Mouse (Mus musculus): ENCODE results near the gene Crocc.
A peak's percentile ranks its signal among the peaks of the same experiment; 100 is the strongest.

The Crocc gene

GRCm38 (mm10) chr4:141060426-141061301 lies at the start of gene Crocc:
Gene Crocc, minus strand, starts transcription at chr4:141060550.
- peak; percentile 98 for DNase-seq (ENCODE audit: low spot score)

GRCm38 (mm10) chr4:141108196-141108732 lies 47.9 kb upstream of the Crocc start:
- DNase-seq (ENCODE audit: low spot score): no peak

GRCm38 (mm10) chr4:141106526-141107183 lies 46.3 kb upstream of the Crocc start:
- DNase-seq (ENCODE audit: low spot score): no peak

- no peak for DNase-seq (ENCODE audit: low spot score)
Measured at GRCm38 (mm10) chr4:141101855-141102254, 41.5 kb upstream of the Crocc start.

GRCm38 (mm10) chr4:141101291-141101690 lies 40.9 kb upstream of the Crocc start:
- no peak for DNase-seq (ENCODE audit: low spot score)

- no peak for DNase-seq (ENCODE audit: low spot score)
Measured at GRCm38 (mm10) chr4:141099956-141100355, 39.6 kb upstream of the Crocc start.

- no peak for DNase-seq (ENCODE audit: low spot score)
Measured at GRCm38 (mm10) chr4:141098935-141099334, 38.6 kb upstream of the Crocc start.

- DNase-seq (ENCODE audit: low spot score): no peak
Measured at GRCm38 (mm10) chr4:141096710-141097109, 36.4 kb upstream of the Crocc start.

GRCm38 (mm10) chr4:141095016-141095415 lies 34.7 kb upstream of the Crocc start:
- no peak for DNase-seq (ENCODE audit: low spot score)

GRCm38 (mm10) chr4:141088714-141089113 lies 28.4 kb upstream of the Crocc start:
- DNase-seq (ENCODE audit: low spot score): no peak

- DNase-seq (ENCODE audit: low spot score): no peak
Measured at GRCm38 (mm10) chr4:141088033-141088432, 27.7 kb upstream of the Crocc start, which contains the start of gene Spata21. Gene Spata21, plus strand, starts transcription at chr4:141088333.

GRCm38 (mm10) chr4:141086862-141087261 lies 26.5 kb upstream of the Crocc start:
- no peak for DNase-seq (ENCODE audit: low spot score)

GRCm38 (mm10) chr4:141078510-141079137 lies 18.3 kb upstream of the Crocc start:
- DNase-seq (ENCODE audit: low spot score): no peak

- DNase-seq (ENCODE audit: low spot score): peak; percentile 97
Measured at GRCm38 (mm10) chr4:141077681-141078509, 17.5 kb upstream of the Crocc start, which contains the start of gene Necap2. Gene Necap2, minus strand, starts transcription at chr4:141078357.

GRCm38 (mm10) chr4:141076761-141077506 lies 16.6 kb upstream of the Crocc start:
- DNase-seq (ENCODE audit: low spot score): peak; percentile 43

- DNase-seq (ENCODE audit: low spot score): no peak
Measured at GRCm38 (mm10) chr4:141074109-141074508, 13.8 kb upstream of the Crocc start.

- DNase-seq (ENCODE audit: low spot score): peak; percentile 68
Measured at GRCm38 (mm10) chr4:141073661-141074060, 13.3 kb upstream of the Crocc start.

- no peak for DNase-seq (ENCODE audit: low spot score)
Measured at GRCm38 (mm10) chr4:141072502-141072901, 12.2 kb upstream of the Crocc start.

GRCm38 (mm10) chr4:141069731-141070130 lies 9.4 kb upstream of the Crocc start:
- DNase-seq (ENCODE audit: low spot score): peak; percentile 68

- DNase-seq (ENCODE audit: low spot score): no peak
Measured at GRCm38 (mm10) chr4:141068655-141069054, 8.3 kb upstream of the Crocc start.
